Mouse (Mus musculus) megakaryocyte, adult 5-6 weeks (primary cell): Measurements from ENCODE around the gene Ddi1. TPM values are rescaled to one million over a fixed set of nuclear protein-coding genes. Genes with fewer than 3 reads are reported as not detected.
"Not testable (repeated sequence)": the region's sequence is repeated elsewhere in the genome, so short reads cannot be mapped to it uniquely, and the experiment has no call there.

Source experiments
- ATAC-seq: 2 replicates; pipeline ENCODE4 v1.8.0; 2016; ENCODE audit warnings: mild to moderate bottlenecking, inconsistent platforms; ENCODE audit not compliant: poor library complexity, severe bottlenecking
- total RNA-seq, 2 experiments: library from RNA; stranded (forward) in 1 of 2; stranded (reverse) in 1 of 2; fragments of 153-499, 151-499 nt in 1 of 2; fragments of 221-1000, 200-1000 nt in 1 of 2; gene quantifications; 2 replicates each; pipeline versions ENCODE4 v1.2.3 to v1.2.4; 2015 to 2017

Ddi1 gene
- not detected in 2 replicates for total RNA-seq (2015)
- total RNA-seq (2017), result not detected in 2 replicates

DNA sequence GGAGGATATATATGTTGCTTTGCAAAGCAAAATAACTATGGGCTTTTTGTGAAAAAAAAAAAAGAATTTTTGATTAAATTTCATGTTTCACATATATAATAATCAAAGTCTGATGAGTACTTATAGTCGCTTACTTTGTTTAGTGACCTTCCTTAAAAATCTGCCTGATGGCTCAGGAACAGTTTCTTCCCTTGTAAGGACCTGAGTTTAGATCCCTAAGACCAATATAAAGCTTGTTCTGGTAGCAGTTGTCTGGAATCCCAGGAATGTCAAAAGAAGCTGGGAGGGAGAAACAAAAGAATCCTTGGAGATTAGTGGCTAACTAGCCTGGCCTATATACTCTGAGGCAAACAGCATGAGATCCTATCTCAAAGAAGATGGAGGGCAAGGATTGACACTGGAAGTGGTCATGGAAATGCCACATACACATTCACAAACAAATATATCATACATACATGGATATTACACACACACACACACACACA is at the start of gene Ddi1:
Gene Ddi1, minus strand, starts transcription at position 51 of the 485 bp plus-strand sequence.
- no peak for ATAC-seq

DNA sequence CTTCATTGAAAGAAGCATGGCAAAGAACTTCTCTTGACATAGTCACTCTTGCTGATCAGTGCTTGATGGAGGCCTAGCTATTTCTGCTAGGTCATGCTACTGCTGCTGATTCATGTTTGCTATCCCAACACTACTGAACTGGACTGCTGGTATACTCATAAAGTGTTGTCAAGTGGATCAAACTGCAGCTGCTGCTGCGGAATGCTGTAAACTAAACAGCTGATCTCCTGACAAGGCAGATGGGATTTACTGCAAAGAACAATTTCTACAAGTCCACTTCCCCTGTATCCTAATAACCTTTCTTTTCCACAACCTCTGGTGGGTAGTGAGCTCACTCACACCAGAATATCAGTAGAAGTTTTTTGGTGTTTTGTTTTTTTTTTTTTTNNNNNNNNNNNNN is 47.5 kb upstream of the Ddi1 start:
- no peak for ATAC-seq

DNA sequence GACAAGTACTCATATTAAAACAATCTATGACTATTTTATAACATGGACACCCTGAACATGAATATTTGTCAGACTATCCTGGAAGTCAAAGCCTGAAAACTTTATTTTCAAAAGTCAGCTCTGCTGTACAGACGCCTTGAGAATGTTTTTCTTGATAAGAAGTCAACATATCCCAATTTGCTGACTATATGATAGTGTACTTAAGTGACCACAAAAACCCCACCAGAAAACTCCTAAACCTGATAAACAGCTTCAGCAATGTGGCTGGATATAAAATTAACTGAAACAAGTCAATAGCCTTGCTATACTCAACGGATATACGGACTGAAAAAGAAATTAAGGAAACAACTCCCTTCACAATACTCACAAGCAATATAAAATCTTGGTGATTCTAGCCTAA is 36.2 kb upstream of the Ddi1 start:
- no peak for ATAC-seq

DNA sequence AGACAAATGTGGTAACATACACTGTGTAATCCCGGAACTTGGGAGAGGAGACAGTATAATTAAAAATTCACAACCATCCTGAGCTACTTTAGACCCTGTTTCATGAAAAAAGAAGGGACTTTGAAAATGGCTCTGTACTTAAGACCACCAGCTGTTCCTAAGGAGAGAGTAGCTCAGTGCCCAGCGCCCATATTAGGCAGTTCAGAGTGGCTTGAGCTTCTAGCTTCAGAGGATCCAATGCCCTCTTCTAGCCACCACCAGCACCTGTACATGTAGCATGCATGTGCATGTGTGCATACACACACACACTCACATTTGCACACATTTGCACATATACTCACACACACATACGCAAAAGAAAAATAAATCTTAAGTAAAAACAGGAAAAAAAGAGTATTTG is 34.9 kb upstream of the Ddi1 start:
- ATAC-seq, result no peak

DNA sequence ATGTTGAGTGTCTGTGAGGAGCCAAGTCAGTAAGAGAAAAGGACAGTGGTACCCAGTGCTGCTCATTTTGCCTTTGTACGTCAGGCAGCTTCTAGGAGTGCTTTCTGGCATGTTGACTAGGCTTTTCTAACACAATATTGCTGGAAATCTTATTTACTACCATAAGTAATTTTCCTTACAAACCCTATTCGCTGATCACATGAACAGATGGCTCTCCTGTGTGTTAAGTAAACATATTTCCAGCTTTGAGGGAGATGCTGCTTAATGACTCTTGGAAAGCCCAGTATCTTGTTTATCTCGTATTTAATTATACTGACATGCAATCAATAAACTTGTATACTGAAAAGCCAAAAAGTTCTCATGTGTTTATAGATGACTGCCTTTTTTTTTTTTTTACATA is 32.4 kb upstream of the Ddi1 start:
- ATAC-seq, result no peak

DNA sequence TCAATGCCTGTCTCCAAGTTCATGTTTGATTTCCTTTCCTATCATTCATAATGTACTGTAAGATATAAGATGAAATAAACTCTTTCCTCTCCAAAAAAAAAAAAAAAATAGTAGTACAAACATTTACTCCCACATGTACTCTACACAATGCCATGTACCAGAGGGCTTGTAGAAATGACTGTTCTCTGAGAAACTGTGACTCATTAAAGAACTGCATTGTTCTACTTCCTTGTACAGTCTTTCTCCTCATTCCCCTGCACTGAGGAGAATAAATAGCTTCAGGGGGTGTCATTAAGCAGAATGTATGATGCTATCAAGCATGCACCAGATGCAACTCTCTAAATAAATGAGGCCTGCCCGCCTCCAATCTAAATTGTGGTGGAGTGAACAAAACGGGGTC is 28.9 kb upstream of the Ddi1 start:
- ATAC-seq, result no peak

DNA sequence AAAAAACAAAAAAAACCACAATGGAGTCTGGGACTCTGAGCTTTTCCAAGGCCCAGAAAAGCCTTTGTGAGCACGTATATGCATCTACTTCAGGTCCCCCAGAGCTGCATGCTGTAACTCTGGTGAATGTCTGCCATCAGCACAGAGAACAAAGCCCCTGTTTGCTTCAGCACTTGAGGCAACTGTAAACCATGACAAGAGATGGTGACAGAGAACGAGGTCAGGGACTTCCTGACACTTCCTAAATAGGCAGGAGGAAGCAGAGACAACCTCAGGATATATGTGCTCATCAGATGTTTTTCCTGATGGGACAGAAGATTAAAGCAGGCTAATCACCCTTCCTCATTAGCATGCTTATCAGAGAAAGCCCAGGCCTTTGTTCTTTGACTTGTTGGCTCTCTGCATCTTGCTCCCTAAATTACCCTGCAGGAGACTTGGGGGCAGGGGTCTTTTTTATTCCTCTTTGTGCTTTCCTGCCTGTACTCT is 19.6 kb upstream of the Ddi1 start:
- ATAC-seq, result no peak

DNA sequence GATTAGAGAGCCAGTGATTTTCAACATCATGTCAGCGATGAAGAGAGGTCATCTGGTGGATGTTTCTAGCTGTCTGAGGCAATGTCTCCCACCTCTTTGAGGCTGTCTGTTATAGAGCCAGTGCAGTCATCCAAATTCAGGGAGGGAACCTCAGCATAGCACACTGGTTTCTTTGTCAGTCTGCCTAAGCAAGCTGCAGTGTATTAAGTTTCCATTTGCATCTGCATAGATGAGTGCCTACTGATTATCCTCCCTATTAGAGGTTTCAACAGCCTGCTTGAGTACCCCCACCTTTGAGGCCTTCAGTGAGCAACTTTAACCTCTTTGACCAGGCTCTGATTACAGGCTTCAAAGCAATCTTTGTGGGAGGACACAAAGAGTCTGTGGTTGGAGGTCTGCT is 17.1 kb upstream of the Ddi1 start:
- ATAC-seq, result no peak

DNA sequence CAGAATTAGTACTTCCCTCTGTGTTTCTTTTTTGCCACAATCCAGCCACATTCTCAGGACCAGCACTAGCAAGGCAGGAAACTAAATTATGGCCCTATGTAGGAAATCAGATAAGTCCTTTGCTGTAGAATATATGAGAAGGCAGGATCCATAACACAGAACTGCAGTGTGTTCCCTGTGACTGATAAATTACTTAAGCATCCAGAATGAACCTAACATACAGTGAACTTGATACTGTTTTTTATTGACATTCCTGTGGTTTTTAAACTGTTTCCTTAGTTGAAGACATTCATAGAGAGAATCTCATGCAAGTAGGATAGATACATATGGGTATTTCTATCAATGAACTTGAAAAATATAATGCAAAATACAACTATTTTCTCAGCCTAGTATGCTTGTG is 7.9 kb upstream of the Ddi1 start:
- ATAC-seq, result no peak

DNA sequence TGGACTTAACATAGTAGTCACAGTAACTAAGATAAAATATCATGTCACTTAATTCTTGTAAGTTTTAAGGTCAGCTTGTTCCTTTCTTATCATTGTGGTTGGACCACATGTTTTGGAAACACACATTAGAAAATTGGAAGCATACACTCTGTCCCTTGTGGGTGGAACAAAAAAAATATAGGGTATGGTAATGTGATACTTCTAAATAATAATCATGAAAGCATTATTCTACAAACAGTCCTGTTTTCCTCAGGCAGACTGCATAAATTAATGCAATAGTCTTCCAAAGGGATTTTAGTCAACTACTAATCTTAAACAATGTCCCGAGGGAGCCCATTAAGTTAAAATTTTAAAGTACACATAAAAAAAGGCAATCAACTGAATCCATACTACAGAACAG is 6.7 kb upstream of the Ddi1 start:
- no peak for ATAC-seq

DNA sequence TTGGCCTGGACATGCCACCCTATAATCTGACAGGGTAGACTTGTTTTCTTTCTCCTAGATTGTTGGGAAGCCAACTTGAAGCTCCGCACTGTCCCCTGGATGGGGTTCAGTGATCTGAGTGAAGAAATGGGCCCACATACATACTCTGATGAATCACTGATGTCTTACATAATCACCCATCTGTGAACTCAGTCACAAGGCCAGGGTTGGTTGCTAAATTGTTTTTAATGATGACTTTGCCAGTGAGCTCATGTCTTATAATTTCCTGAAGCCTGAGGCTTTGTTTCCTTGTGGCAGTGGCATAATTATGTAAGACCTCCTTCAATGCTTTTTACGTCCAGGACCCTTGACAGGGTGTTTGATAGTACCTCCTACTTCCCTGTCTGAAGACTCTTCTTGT is 4.8 kb downstream of the Ddi1 start:
- ATAC-seq, result no peak

DNA sequence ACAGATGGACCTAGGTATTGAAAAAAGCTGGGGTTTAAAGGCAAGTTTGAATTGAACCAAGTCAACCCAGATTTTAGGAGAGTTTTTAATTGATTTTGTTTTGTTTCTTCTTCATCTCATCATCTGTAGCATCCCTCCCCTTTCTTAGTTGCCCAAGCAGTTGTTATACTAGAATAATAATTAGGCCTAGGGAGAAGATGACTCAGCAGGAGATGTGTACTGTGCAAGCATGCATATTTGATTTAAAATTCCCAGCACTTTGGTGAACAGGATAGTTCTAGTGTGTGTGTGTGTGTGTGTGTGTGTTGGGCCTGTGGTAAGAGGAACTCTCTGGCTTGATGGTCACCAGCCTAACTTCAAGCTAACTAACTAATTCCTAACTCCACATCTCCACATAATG is 12.6 kb downstream of the Ddi1 start:
- no peak for ATAC-seq

DNA sequence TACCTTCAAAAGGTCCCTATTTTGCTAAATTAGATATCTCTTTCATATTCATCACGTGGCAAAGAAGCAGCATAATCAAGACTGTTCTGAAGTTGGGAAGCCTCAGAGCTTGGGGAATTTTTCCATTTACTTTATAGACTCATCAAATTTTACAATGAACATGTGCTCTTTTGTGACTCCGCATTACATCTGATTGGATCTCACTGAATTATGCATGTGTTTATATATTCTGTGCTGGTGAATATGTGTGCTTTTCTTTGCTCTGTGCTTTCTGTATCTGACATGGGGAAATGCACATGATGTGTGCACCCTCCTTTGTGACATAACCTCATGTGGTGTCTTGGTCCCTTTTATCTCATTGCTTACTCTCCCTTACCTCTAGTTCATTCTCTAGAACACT is 17.7 kb downstream of the Ddi1 start:
- ATAC-seq, result no peak

DNA sequence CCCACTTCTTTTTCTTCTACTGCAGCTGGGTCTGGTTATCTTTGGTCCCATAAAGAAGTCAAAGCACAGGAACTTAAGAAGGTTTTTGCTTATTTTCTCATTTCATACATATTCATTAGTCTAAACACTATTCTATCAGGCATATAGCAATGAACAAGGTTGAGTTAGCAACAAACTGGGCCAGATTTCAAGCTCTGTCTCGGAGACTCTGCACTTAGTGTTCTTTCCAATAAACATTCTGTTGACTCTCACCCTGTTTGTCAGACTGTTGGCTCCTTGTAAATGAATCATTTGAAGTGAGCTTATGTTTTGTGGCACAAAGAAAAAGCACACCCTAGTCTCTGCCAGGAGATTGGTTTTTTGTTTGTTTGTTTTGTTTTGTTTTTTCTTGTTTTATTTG is 19.3 kb downstream of the Ddi1 start:
- no peak for ATAC-seq

DNA sequence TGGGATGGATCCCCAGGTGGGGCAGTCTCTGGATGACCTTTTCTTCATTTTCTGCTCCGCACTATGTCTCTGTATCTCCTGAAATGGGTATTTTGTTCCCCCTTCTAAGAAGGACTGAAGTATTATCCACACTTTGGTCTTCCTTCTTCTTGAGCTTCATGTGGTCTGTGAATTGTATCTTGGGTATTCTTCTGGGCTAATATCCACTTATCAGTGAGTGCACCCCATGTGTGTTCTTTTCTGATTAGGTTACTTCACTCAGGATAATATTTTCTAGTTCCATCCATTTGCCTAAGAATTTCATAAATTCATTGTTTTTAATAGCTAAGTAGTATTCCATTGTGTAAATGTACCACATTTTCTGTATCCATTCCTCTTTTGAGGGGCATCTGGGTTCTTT is 33.7 kb downstream of the Ddi1 start:
- ATAC-seq, result not testable (repeated sequence)

DNA sequence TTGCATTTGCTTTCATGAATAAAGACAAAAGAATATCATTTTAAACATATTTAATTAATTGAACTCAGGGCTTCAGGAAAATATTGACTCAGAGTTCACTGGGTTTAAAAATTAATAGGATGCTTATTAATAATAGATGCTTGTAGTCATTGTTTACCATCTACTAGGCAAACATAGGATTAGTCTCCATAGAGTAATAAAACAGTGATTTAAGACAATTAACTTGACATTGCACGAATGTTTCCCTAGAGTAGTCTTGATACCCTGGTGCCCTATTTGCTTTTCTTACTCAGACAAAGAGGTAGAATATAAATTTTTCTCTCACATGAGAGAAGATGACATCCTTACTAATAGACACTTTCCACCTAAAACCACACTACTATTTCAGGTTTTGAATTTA is 52.1 kb downstream of the Ddi1 start:
- ATAC-seq, result no peak

DNA sequence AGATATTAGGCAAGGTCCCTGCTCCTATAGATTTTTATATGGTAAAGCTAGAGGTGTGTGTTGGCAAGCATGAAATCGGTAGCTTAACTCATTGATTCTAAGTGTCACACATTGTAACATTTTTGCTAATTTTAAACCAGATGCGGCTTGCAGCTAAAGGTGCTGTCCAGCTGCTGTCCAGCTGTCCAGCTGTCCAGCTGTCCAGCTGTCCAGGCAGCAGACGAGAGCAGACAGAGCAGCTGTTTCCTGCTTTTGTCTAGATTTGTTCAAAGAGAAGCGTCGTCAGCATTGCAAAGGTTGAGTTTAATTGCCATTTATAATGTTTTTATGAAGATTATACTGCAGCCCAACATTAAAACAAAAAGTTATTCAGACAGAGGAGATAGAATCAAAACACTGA is 56.8 kb downstream of the Ddi1 start:
- ATAC-seq, result no peak

Other genes starting within 250 kb of the Ddi1 start
- 0.23 TPM in 1 of 2 replicates, not detected in the other for gene Pdgfd, start 101.3 kb downstream of the Ddi1 start, total RNA-seq (2015)
- not detected in 2 replicates for gene Pdgfd, start 101.3 kb downstream of the Ddi1 start, total RNA-seq (2017)